Mouse (Mus musculus): ENCODE data around the gene Bcl2l14. TPM values are rescaled to one million over a fixed set of nuclear protein-coding genes. Genes with fewer than 3 reads are reported as not detected.
A peak's percentile ranks its signal among the peaks of the same experiment; 100 is the strongest.

Gene Bcl2l14
- polyA plus RNA-seq, 1 experiment from 2014 or later: 0.15 TPM

GRCm38 (mm10) chr6:134413706-134414531 lies 17.8 kb downstream of the Bcl2l14 start:
- no peaks in the 10 kb centered on the region for H3K36me3 ChIP-seq
- no peaks in the 10 kb centered on the region for H3K9me3 ChIP-seq (replicated peaks)
- WGBS (ENCODE audit: insufficient replicate concordance): 38% methylated on average over 18 of the region's 18 CpGs
- H3K27me3 ChIP-seq: 0 out of 2 replicates have a peak, but pooled peaks cover 4% of the 10 kb centered on the region
- H3K4me1 ChIP-seq (replicated peaks): no peaks in the 10 kb centered on the region; the same call in 1 of the 2 replicates
- ATAC-seq (ENCODE audit: low read depth) (no peak), DNase-seq (no peak)
- H3K27ac ChIP-seq: no peak overlapping the region
- no peak overlapping the region for H3K4me3 ChIP-seq (replicated peaks)
- H3K9ac ChIP-seq: no peak overlapping the region
- peak overlapping the region; percentile 32 for H3K4me2 ChIP-seq

- no peak overlapping the region for H3K27ac ChIP-seq
- H3K4me3 ChIP-seq (replicated peaks): no peak overlapping the region
- H3K9me3 ChIP-seq (replicated peaks): no peaks in the 10 kb centered on the region
- DNase-seq: no peak
- no peaks in the 10 kb centered on the region for H3K36me3 ChIP-seq
- no peaks in the 10 kb centered on the region; the same call in 1 of the 2 replicates for H3K4me1 ChIP-seq (replicated peaks)
- 57% methylated on average over 4 of the region's 4 CpGs for WGBS (ENCODE audit: insufficient replicate concordance)
- H3K4me2 ChIP-seq: peak overlapping the region; percentile 32
- ATAC-seq (ENCODE audit: low read depth): no peak
- H3K9ac ChIP-seq: no peak overlapping the region
- H3K27me3 ChIP-seq: 0 out of 2 replicates have a peak, but pooled peaks cover 4% of the 10 kb centered on the region
Measured at GRCm38 (mm10) chr6:134414532-134414883, 18.4 kb downstream of the Bcl2l14 start.

- Histone ChIP-seq H3K27me3 (0 out of 2 replicates have a peak, but pooled peaks cover 4% of the 10 kb centered on the region), H3K36me3 (no peaks in the 10 kb centered on the region), H3K27ac (no peak overlapping the region), H3K4me1 (replicated peaks) (no peaks in the 10 kb centered on the region; the same call in 1 of the 2 replicates), H3K4me3 (replicated peaks) (no peak overlapping the region), H3K9me3 (replicated peaks) (no peaks in the 10 kb centered on the region), H3K9ac (no peak overlapping the region), H3K4me2 (no peak overlapping the region)
- 56% methylated on average over 3 of the region's 3 CpGs for WGBS (ENCODE audit: insufficient replicate concordance)
- ATAC-seq (ENCODE audit: low read depth) (no peak), DNase-seq (no peak)
Measured at GRCm38 (mm10) chr6:134416556-134417105, 20.5 kb downstream of the Bcl2l14 start.

- WGBS (ENCODE audit: insufficient replicate concordance): 28% methylated on average over 3 of the region's 3 CpGs
- 0 out of 2 replicates have a peak, but pooled peaks cover 4% of the 10 kb centered on the region for H3K27me3 ChIP-seq
- no peaks in the 10 kb centered on the region; the same call in 1 of the 2 replicates for H3K4me1 ChIP-seq (replicated peaks)
- no peak overlapping the region for H3K4me3 ChIP-seq (replicated peaks)
- H3K9ac ChIP-seq: no peak overlapping the region
- no peak overlapping the region for H3K4me2 ChIP-seq
- no peak for ATAC-seq (ENCODE audit: low read depth)
- no peaks in the 10 kb centered on the region for H3K9me3 ChIP-seq (replicated peaks)
- no peak overlapping the region for H3K27ac ChIP-seq
- DNase-seq: no peak
- no peaks in the 10 kb centered on the region for H3K36me3 ChIP-seq
Measured at GRCm38 (mm10) chr6:134417886-134418285, 21.8 kb downstream of the Bcl2l14 start.

DNA sequence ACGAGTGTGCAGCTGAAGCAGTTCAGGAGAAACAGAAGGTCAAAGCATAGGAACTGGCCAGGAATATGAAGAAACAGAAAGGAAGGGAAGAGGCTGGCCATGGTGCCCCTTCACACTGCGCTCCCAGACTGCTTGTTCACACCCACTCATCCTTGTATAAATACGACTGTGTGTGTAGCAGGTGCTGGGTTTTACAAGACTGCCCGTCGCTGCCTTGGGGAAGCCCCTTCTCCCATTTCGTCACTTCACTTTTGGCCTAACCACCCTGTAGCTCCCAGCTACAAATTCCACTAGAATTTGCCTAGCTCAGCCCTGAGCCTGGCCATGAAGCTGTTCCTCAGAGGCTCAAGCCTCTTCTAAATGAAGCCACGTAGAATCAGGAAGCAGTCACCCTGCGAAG lies 24.3 kb downstream of the Bcl2l14 start:
- H3K27ac ChIP-seq: no peak overlapping the region
- 61% methylated on average over 8 of the region's 8 CpGs for WGBS (ENCODE audit: insufficient replicate concordance)
- ATAC-seq (ENCODE audit: low read depth) (no peak), DNase-seq (no peak)
- no peaks in the 10 kb centered on the region for H3K9me3 ChIP-seq (replicated peaks)
- no peak overlapping the region for H3K9ac ChIP-seq
- no peaks in the 10 kb centered on the region for H3K36me3 ChIP-seq
- no peak overlapping the region for H3K4me3 ChIP-seq (replicated peaks)
- H3K27me3 ChIP-seq: no peaks in the 10 kb centered on the region
- H3K4me1 ChIP-seq (replicated peaks): no peaks in the 10 kb centered on the region
- no peak overlapping the region for H3K4me2 ChIP-seq

DNA sequence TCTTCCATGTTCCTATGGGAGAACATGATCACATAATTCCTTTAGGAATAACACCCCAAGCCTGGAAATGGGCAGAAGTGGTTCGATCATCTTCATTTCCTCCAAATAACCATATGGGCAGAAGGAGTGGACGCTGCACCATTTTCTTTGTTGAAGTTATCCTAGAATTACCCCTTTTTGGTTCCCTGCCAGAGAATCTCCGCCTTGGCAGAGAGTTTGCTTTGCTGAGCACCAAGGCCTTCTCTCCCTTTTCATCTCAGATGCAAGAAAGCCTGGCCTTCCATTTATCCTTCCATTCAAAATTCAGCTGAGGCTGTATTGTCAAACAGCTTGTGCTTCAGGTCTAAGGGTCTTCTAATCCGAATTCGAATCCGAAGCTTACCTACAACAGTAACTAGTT lies 25.8 kb downstream of the Bcl2l14 start:
- H3K9ac ChIP-seq: no peak overlapping the region
- ATAC-seq (ENCODE audit: low read depth) (no peak), DNase-seq (no peak)
- H3K4me2 ChIP-seq: no peak overlapping the region
- no peaks in the 10 kb centered on the region for H3K36me3 ChIP-seq
- no peaks in the 10 kb centered on the region for H3K27me3 ChIP-seq
- H3K9me3 ChIP-seq (replicated peaks): no peaks in the 10 kb centered on the region
- WGBS (ENCODE audit: insufficient replicate concordance): 71% methylated on average over 6 of the region's 6 CpGs
- no peaks in the 10 kb centered on the region for H3K4me1 ChIP-seq (replicated peaks)
- H3K4me3 ChIP-seq (replicated peaks): no peak overlapping the region
- H3K27ac ChIP-seq: no peak overlapping the region

- no peaks in the 10 kb centered on the region for H3K27me3 ChIP-seq
- no peak overlapping the region for H3K4me2 ChIP-seq
- no peaks in the 10 kb centered on the region for H3K36me3 ChIP-seq
- H3K4me3 ChIP-seq (replicated peaks): no peak overlapping the region
- no peaks in the 10 kb centered on the region for H3K4me1 ChIP-seq (replicated peaks)
- DNase-seq: peak; percentile 10
- H3K9me3 ChIP-seq (replicated peaks): no peaks in the 10 kb centered on the region
- peak; percentile 57 for ATAC-seq (ENCODE audit: low read depth)
- H3K27ac ChIP-seq: no peak overlapping the region
- H3K9ac ChIP-seq: no peak overlapping the region
- 24% methylated on average over 11 of the region's 11 CpGs for WGBS (ENCODE audit: insufficient replicate concordance)
Measured at GRCm38 (mm10) chr6:134425216-134425717, 29.1 kb downstream of the Bcl2l14 start.

DNA sequence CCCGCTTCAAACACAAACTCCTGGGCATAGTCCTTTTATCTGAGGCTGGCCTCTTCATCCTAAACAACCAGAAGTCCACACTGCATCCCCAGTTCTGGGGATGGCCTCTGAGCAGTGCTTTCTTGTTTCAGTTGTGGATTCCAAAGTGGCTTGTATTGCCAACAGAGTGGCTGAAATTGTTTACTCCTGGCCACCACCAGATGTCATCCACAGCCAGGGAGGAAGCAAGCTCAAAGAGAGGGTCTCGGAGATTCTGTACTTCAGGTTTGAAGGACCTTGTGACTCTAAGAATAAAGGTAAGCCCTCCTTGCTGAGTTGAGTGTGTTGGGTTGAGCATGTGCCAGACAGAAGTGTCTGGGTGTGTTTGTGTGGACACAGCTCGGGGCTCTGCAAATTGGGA lies 31.0 kb downstream of the Bcl2l14 start:
- ATAC-seq (ENCODE audit: low read depth) (no peak), DNase-seq (no peak)
- Histone ChIP-seq H3K4me2 (no peak overlapping the region), H3K27me3 (no peaks in the 10 kb centered on the region), H3K27ac (no peak overlapping the region), H3K36me3 (no peaks in the 10 kb centered on the region), H3K9ac (no peak overlapping the region), H3K4me1 (replicated peaks) (no peaks in the 10 kb centered on the region), H3K4me3 (replicated peaks) (no peak overlapping the region), H3K9me3 (replicated peaks) (no peaks in the 10 kb centered on the region)
- 72% methylated on average over 3 of the region's 3 CpGs for WGBS (ENCODE audit: insufficient replicate concordance)

GRCm38 (mm10) chr6:134428455-134428854 lies 32.3 kb downstream of the Bcl2l14 start:
- WGBS (ENCODE audit: insufficient replicate concordance): 67% methylated on average over 5 of the region's 5 CpGs
- Histone ChIP-seq H3K27me3 (no peaks in the 10 kb centered on the region), H3K9ac (no peak overlapping the region), H3K9me3 (replicated peaks) (no peaks in the 10 kb centered on the region), H3K27ac (no peak overlapping the region), H3K4me3 (replicated peaks) (no peak overlapping the region), H3K36me3 (no peaks in the 10 kb centered on the region), H3K4me2 (no peak overlapping the region), H3K4me1 (replicated peaks) (0 out of 2 replicates have a peak, but pooled peaks cover 3% of the 10 kb centered on the region)
- no peak for DNase-seq
- ATAC-seq (ENCODE audit: low read depth): no peak

- 63% methylated on average over 9 of the region's 9 CpGs for WGBS (ENCODE audit: insufficient replicate concordance)
- H3K9me3 ChIP-seq (replicated peaks): no peaks in the 10 kb centered on the region
Measured at GRCm38 (mm10) chr6:134430161-134430799, 34.2 kb downstream of the Bcl2l14 start.

GRCm38 (mm10) chr6:134431583-134431982 lies 35.5 kb downstream of the Bcl2l14 start:
- no peak for ATAC-seq (ENCODE audit: low read depth)
- Histone ChIP-seq H3K9me3 (replicated peaks) (no peaks in the 10 kb centered on the region), H3K4me1 (replicated peaks) (0 out of 2 replicates have a peak, but pooled peaks cover 3% of the 10 kb centered on the region), H3K27ac (no peak overlapping the region), H3K36me3 (no peaks in the 10 kb centered on the region), H3K4me2 (no peak overlapping the region), H3K4me3 (replicated peaks) (no peak overlapping the region), H3K27me3 (no peaks in the 10 kb centered on the region), H3K9ac (no peak overlapping the region)
- no peak for DNase-seq
- 54% methylated on average over 4 of the region's 4 CpGs for WGBS (ENCODE audit: insufficient replicate concordance)

More at GRCm38 (mm10) chr6:134430161-134430799, 34.2 kb downstream of the Bcl2l14 start:
- no peak for DNase-seq
- Histone ChIP-seq H3K36me3 (no peaks in the 10 kb centered on the region), H3K4me2 (no peak overlapping the region), H3K4me1 (replicated peaks) (0 out of 2 replicates have a peak, but pooled peaks cover 3% of the 10 kb centered on the region), H3K4me3 (replicated peaks) (no peak overlapping the region), H3K27ac (no peak overlapping the region), H3K27me3 (no peaks in the 10 kb centered on the region), H3K9ac (no peak overlapping the region)
- no peak for ATAC-seq (ENCODE audit: low read depth)
